Mouse (Mus musculus) kidney, postnatal 36 days (tissue): Measurements from ENCODE around the gene Prkn.
A peak's percentile ranks its signal among the peaks of the same experiment; 100 is the strongest.
"Not testable (repeated sequence)": the region's sequence is repeated elsewhere in the genome, so short reads cannot be mapped to it uniquely, and the experiment has no call there.

ENCODE experiments used
- DNase-seq, 2 experiments: peaks; one replicate each; pipeline ENCODE4 v3.0.0; 2021 to 2022; ENCODE audit warnings: mixed read lengths in 2 of 2

The Prkn gene

DNA sequence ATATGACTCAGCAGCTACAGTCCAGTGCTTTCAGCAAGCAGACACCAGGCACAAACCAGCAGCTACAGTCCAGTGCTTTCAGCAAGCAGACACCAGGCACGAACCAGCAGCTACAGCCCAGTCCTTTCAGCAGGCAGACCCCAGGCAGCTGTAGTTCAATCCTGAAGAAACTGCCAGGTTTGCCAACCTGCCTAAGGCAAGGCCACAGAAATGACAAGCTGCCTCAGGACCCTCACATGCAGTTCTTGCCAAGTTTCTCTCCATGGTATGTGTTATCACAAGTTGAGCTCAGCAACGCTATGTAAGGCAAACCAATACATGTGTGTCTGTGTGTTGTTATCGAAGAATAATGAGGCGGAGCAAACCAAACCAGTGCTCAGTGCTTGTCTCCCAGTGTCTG lies 1091.5 kb downstream of the Prkn start:
- DNase-seq = peak in 1 of 2 experiments; percentile 13

DNA sequence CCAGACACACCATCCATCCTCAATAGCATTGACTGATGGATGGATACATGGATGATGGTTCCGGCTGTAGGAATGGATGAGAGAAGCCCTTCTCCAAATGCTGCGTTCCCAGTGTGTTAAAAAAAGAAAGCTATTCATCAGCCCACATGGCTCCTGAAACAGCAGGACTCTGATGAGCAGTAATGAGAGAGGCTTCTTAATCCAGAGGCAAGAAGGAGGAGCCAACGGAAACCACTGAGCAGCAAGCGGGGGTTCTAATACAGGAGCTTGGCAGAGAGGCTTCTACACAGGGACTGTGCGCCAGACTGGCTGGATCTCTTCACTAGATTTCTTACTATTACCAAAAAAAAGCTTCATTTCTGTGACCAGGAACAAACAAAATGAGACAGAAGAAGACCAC lies 1093.6 kb downstream of the Prkn start:
- no peak for DNase-seq

DNA sequence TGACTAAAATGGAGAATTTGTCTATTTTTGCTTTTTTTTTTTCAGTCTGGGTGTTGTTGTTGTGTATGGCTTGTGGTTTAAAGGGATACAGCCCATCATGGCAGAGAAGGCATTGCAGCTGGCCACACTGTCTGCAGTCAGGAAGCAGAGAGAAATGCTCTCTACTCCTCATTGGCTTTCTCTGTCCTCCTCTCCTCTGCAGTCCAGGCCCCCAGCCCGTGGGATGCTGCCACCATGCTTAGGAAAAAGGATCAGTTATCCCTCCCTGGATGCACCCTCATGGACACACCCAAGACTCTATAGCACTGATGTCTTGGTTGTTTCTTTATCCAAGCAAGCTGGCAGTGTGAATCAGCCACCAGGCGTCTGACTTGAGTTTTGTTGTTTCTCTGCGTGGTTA lies 1107.3 kb downstream of the Prkn start:
- no peak for DNase-seq

DNA sequence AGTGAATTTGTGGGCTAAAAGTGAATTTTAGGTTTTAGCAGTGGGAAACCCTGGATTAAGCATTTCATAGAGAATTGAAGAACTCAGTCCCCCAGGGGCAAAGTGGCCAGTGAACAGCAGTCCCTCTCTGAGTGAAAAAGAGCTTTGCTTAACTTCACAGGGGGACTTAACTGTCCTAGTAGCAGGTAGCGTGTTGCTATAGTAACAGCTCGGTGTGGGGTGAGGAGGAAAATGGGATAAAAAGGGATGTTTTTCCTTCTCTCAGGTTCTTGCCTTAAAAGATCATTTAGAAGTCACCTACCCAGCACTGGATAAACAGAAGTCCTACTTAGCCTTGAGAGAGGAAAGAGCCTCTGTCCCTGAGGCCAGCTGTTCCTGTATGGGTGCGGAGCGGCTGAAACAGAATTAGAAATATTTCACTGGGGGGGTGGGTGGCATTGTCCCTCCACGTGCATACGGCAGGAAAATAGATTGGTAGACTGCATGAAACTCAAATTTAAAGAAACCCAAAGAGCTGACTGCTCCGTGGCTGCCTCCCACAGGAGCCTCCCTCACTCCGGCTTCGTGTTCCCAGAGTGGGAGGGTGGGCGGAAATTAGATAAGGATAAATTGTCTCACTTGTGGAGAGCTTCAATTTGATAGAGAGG lies 1109.5 kb downstream of the Prkn start:
- no peak for DNase-seq

DNA sequence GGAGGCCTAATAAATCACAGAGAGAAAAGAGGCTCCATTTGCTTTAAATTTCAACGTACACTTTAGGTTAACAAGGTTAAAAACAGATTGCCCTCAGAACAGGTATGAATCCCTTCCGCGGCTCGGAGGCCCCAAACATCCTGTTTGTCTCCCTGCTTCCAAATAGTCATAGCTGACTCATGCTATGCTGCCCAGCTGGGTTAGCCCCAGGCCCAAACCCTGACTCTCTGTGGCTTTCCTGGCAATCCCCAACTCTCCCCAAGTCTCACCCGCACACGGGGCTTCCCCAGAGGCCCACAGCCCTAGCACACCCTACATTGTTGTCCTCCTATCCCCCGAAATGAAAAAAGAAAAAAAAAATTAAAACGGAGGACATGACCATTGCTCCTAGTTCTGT lies 1110.0 kb downstream of the Prkn start:
- no peak for DNase-seq

DNA sequence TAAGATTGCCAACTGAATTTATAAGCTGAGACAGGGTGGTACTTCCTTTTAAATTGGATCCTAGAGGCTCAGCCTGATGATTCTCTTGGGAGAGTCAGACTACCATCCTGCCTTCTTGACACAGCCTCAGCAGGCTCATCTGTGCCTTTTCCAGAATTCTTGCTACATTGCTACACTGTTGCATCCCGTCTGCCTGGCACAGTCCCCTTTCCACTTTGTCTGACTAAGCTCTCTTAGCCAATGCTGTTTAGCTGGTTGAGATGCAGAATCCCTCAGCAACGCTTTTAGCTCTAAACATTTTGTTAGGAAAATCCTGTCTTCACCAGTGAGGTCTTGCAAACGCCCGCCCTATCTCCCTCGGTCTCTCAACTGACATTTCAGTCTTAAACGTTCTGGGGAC lies 1115.1 kb downstream of the Prkn start:
- DNase-seq = no peak

DNA sequence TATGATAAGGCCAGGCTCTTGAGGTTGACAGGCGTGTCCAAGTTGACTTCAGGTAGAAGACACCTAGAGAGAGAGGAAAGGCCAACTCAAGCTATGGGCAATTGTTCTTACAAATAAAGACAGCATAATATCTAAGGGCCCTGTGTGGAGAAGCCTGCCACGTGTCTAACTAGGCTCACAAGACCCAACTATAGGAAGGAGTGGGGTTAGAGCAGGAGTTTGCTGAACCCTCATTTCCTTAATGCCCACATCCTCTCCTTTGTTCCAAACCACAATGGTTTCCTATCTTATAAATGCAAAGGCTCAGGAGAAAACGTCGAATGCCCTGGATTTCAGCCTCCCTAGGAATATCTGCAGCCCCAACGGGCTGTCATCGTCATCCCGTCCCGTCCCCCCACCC lies 1120.3 kb downstream of the Prkn start:
- DNase-seq = no peak

DNA sequence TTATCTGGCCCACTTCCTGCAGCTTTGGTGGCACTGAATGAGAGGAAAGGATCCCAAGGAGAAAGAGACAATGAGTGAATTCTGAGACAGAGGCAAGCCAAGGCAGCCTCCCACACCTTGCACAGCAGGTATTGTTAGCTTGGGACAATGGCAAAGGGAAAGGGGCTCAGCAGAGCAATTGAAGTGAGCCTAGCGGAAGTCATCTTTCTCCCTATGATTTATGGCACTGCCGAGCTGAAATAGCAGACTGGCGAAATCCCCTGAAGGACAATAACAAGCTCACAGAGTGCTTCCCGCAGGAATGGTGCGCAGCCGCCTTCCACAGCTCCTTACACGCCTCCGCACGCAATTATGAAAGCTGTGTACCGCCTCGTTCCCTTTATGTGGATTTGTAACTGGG lies 1122.6 kb downstream of the Prkn start:
- DNase-seq = no peak

DNA sequence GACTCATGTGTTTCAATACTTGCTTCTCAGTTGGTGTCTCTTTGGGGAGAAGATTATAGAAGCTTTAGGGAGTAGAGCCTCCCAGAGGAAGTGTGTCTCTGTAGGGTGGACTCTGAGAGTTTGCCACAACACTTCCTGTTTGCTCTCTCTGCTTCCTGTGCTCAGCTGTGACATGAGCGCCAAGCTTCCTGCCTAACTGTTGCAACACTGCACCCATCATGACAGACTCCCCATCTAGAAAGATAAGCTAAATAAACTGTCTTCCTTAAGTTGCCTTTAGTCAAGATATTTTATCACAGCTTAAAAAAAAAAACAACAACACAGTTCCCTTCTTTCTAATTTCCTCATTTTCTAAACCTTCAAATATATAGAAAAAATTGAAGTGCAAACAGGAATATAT lies 1130.0 kb downstream of the Prkn start:
- no peak for DNase-seq

DNA sequence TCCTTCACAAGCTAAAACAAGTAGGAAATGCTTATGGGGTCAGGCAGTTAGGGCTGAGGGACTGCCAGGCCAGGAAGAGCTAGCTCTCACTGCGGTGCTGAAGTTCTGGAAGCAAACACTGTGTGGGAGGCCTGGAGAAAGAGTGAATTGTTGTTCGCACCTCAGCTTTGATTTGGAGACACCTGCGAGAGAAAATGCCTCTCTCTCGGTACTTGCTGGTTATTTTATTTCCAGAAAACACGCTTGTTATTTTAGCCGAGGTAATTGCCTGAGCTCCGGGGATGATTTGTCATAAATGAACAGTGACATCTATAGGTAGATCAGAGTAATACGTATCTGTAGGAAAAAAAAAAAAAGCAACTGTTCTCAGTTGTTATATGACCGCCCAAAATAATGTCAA lies 1132.4 kb downstream of the Prkn start:
- no peak for DNase-seq

DNA sequence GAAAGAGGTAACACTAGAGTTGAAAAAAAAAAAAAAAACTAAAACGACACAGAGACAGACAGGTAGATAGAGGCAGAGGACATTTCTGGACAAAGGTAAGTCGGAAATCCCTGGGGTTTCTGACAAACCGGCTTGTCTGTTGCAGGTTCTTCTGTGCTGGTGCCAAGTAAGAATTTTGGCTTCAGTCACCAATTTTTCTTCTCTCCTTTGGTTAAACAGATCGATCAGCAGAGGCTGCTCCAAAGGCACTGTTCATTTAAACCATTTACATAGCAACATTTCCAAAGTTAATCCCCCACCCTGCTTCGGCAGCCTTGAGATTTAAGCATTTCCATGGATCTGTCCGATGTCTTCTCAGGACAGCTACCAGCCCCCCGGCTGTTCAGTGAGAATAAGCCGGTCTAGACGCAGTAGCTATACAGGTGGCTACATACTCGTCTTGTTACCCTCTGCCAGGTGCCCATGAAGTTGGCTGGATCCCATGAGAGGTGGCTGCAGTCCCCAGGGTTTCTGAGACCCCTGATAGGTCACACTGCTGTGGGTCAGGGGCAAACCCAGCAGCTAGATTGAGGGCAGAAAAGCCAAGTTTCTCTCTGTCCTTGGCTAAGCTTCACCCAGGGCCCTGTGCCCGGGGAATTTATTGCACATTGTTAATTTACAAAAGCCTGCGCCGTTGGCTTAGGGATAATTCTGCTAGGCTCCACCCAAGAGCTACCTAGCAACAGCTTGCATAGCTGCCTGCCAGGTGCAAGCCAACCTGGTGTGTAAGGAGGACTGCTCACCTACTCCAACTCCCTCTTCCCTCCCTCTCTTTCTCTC lies 1133.0 kb downstream of the Prkn start:
- DNase-seq = peak in 1 of 2 experiments; percentile 8

DNA sequence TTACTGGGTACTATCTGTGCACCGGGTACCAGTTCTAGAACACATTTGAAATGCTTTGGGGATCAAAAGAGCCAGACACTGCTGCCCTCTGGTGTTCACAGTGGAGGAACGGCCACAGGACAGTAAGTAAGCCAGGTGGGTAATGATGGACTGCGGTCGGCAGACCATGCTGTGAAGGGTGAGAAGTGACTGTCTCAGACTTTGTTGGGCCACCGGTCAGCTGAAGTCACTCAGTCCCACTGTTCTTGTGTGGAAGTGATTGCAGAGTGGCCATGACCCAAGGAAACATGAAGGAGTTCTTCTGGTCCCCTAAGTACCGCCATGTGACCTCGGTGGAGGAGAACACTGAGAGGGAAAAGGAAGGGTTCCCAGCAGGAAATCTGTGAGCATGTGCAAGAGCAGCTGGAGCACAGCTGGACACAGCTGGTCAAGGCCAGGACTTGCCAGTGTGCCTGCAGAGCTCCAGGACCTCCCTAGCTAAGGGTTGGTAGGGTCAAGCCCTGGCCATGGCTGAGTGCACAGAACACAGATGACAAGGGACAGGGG lies 1135.0 kb downstream of the Prkn start:
- peak; percentile 39 to 66 for DNase-seq

DNA sequence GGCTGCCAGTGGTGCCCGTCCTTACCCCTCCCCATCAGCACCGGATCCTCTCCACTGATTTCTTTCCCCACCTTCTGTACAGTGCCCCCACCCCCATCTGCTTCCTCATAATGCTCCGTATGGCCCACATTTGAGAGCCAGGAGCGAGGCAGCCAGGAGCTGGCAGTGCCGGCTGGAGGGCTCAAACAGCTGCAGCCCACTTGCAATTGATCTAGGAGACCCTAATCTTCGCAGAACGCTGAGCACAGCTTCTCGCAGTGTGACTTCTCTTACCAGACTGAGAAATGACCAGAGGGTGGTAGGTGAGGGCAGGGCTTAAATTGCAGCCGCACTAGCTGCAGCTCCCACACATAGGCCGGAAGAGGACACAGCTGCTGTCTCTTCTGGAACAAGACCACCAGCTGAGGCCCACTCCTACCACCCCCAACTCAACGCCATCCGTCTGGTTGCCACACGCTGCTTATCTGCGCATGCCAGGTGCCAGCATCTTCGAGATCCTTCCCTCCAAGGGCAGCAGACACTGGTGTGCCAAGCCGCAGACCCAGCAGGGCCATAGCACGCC lies 1138.2 kb downstream of the Prkn start:
- DNase-seq = no peak

DNA sequence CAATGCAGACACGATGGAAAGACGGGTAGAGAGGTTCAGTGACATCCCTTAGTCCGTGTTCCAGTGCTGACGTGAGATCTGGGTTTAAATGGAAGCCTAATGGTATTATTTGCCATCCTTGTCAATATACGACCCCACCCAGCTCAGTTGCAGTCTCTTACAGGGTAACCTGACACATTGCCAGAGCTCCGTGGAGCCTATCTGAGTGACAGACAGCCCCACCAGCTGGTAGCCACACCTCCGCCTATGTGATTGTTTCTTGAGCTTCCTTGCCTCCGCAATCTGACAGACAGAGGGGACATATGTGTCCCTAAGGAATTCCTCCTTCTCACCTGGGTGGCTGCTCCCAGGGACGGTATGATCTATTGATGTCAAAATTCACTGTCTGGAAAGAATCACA lies 1141.5 kb downstream of the Prkn start:
- no peak for DNase-seq

DNA sequence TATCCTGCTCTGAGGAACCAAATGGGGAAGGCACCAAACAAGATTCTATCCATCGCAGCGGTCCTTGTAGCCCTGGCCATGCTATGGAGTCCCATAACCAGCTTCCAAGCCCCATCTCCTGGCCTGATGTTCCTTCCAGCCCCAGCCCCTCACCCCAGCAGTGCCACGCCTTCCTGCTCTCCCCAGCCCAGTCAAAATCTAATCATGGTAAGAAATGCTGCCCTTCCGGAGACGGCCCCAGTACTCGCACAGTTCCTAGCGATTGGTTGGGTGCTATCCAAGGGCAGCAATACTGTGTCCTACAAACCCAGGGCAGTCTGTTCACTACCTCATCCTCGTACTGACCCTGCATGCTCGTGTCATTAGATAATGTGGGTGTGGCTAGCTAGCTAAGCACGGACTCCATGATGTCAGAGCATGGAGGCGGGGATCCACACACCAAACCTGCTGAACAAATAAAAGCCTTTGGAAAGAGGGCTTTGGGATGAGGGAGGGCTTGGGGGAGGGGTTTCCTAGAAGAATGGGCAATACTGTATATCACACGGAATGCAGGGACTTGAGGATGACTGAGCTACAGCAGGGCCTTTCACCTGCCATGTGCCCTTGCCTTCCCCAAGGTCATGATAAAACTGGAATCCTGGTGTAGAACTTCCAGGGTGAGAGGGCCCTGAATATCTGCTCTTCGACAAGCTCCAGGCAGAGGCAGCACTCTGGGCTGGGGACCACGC lies 1148.1 kb downstream of the Prkn start:
- DNase-seq = no peak

DNA sequence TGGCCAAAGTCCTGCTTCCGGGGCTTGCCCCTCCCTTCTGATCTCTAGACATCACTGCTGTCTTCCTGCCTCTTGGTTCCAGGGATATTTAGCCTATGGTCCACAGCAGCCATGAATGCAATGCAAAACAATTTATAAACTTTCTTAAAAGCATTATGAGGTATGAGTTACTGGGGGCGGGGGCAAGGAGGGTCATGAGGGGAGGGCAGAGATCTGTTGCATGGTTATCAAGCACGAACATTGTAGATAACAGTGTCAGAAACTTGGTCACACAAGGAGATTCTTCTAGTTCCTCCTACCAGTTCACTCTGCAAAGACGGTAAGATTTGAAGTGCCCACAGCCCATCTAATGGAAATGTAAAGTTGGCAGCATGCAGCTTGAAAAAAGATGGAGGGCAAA lies 1149.1 kb downstream of the Prkn start:
- DNase-seq = no peak

DNA sequence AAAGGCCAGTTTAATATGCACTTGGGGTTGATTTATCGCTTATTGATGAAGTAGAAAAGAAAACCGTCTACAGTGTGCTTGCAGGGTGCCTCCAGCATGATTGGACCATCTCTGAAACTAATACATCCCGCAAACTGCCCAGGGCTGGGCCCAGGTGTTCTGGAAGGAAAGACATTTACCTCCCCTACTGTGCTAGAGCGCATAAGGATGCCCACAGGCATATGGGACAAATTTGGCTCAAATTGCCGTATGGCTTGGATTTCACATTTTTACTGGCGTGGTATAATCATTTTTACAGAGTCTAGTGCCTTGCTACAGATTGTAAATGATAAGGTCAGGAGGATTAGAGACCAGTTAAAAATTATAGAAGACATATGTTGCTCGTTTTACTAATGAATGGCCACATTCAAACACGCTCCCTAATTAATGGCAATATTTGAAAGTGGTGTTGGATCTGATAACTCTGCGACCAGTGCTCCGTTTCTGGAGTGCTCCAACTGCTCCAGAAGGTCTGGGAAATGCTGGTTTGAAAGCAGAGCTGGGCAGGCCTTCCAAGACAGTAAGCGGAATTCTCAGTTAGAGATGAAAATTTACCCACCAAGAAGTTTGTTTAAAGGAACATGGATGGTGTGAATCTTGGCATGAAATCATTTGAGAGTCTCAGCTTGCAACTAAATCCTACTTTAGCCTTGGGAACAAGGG lies 1150.4 kb downstream of the Prkn start:
- DNase-seq = no peak

DNA sequence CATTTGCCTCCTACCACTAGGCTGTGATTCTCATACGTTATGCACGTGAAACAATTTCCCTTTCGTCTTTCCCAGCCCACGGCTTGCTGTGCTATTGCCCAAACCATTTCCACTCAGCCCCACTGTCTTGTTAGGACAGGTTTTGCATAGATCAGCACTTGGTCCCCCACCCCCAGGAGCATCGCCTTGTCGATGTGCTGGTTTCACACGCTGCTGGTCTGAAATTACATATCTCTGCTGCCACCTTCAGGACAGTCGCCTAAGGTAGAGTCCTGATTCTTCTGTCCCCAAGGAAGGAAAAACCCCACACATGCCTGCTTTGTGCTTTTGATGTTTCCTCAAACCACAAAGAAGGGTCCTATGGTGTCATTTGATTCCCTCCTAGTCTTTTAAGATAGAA lies 1153.1 kb downstream of the Prkn start:
- DNase-seq = peak; percentile 23 to 75

DNA sequence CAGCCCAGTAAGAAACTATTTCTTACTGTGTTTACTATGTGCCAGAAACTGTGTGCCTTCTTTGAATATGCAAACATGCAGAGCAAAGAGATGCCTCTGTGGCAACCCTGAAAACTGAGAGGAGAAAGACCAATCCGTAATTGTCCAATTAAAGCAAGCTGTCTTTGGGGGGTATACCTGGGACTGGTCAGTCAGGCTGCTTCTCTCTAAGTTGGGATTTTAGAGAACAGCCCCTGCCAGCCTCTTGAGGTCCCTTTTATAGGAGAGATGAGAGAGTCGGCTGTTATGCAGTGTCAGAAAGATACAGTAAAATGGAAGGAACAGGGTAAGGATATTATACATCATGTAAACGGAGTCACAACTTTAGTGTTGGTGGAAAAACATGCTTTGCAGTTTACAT lies 1154.1 kb downstream of the Prkn start:
- no peak for DNase-seq

DNA sequence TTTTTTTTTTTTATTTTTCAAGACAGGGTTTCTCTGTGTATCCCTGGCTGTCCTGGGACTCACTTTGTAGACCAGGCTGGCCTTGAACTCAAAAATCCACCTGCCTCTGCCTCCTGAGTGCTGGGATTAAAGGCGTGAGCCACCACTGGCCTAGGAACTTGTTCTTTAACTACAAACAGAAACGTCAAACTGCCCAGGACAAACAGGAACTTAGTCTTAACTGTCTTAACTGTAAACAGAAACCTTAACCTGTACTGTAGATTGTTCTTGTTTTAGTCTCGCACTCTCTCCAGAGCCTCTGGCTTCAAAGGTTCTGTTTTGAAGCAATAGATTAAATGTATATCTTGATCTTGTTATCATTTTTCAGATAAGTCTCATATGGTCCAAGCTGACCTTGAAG lies 1154.6 kb downstream of the Prkn start:
- DNase-seq = not testable (repeated sequence)

DNA sequence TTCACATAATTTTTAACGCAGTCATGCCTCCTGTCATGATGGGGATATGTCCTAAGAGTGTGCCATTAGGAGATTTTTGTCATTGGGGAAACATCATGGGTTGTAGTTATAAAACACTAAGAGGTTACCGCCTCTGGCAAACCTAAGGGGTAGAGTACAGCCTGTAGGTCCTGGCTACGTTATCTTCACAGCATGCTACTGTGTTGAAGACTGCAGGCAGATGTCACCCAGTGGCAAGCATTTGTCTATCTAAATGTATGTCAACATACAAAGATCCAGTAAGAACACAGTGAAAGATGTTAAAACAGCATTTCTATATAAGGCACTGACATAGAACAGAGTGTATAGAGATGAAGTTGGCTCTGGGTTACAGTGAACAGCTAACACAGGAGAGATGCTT lies 1155.3 kb downstream of the Prkn start:
- DNase-seq = no peak

DNA sequence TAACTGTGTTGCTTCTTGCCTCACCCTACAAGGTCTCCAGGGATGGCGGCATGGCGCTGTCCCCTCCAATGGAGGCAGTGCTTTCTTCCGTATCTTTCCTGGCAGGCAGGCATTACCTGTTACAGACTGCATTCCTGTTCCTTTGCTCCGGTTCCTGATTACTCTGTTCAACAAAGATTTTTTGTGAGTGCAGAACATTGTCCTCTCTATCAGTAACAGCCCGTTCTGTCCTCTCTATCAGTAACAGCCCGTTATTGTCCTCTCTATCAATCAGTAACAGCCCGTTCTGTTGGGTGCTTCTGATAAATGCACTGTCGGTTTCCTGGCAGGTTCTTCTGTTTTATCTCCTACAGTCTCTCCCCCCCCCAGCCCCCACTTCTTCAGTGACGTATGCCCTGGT lies 1156.1 kb downstream of the Prkn start:
- DNase-seq = no peak

DNA sequence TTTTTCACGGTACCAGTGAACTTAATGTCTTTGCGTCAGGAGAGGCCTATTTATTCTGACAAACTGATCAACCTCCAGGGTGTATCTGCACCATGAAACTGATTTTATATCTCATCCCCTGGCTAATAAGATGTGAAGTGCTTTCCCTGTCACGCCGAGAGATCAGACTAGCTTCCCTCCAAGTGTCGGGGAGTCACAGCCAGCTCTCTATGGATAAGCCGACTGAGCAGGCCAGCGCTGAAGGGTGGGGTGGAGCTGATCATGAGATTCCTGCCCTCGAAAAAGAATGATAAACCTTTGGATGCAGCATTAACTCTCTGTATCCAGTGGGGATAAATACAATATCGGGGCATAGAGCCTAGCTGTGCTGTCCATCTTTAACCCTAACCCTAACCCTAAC lies 1160.1 kb downstream of the Prkn start:
- DNase-seq = no peak
